Mouse (Mus musculus): Measurements from ENCODE around the gene Myh3. TPM values are rescaled to one million over a fixed set of nuclear protein-coding genes. Genes with fewer than 3 reads are reported as not detected.

The Myh3 gene
- polyA plus RNA-seq, 1 experiment from 2014 or later: 0.51 TPM

DNA sequence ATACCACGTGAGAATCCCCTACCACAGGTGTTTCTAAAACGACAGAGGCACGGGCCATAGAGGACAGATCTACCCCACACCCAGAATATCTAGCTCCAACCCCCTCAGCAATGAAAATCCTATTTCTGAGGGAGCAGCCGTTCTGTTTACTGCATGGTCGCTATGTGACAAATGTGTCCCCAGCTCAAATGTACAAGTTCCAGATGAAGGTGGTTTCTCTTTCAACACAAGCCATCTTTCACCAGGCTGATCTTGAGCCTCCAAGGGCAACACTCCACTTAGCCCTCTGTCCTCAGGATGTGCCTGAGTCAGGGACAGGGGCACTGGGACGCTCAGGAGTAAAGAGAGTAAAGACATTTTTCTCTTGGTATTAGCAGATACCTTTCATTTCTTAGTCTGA lies 62.9 kb downstream of the Myh3 start:
- Histone ChIP-seq H3K4me3 (ENCODE audit: low read depth, low read length) (no peak overlapping the region), H3K4me2 (no peak overlapping the region), H3K4me1 (ENCODE audit: control insufficient read depth, insufficient read depth, low read length) (no peaks in the 10 kb centered on the region), H3K9ac (ENCODE audit: low read length) (no peak overlapping the region), H3K27ac (ENCODE audit: low read depth, low read length) (no peak overlapping the region), H3K27me3 (ENCODE audit: control insufficient read depth, insufficient read depth, low read length) (no peaks in the 10 kb centered on the region), H3K9me3 (ENCODE audit: control insufficient read depth, low read length) (no peaks in the 10 kb centered on the region), H3K36me3 (ENCODE audit: control insufficient read depth, insufficient read depth, low read length) (no peaks in the 10 kb centered on the region)
- no peak for ATAC-seq (ENCODE audit: low FRiP score)
- WGBS: 87% methylated on average over 6 of the region's 6 CpGs
- DNase-seq (ENCODE audit: low spot score, missing footprints): no peak

DNA sequence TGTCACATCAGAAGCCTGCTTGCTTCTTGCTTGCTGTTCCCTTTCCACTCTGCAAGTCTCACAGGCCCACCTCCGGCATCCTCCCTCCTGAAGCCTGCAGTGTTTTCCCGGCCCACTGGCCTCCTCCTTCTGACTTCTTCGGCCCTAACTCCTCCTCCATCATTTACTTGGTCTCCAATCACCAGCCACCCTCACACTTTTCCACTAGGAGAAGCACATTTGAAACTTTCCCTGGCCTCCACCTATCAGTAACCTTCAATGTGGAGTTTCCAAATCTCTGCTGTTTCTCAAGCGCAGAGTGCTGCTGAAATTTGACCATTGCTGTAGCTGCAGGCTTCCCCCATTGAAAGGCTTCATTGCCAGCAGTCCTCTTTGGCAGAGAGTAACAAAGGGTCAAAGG lies 63.9 kb downstream of the Myh3 start:
- Histone ChIP-seq H3K27me3 (ENCODE audit: control insufficient read depth, insufficient read depth, low read length) (no peaks in the 10 kb centered on the region), H3K4me2 (no peak overlapping the region), H3K36me3 (ENCODE audit: control insufficient read depth, insufficient read depth, low read length) (no peaks in the 10 kb centered on the region), H3K4me3 (ENCODE audit: low read depth, low read length) (no peak overlapping the region), H3K9me3 (ENCODE audit: control insufficient read depth, low read length) (no peaks in the 10 kb centered on the region), H3K4me1 (ENCODE audit: control insufficient read depth, insufficient read depth, low read length) (no peaks in the 10 kb centered on the region), H3K27ac (ENCODE audit: low read depth, low read length) (no peak overlapping the region), H3K9ac (ENCODE audit: low read length) (no peak overlapping the region)
- DNase-seq (ENCODE audit: low spot score, missing footprints): no peak
- no peak for ATAC-seq (ENCODE audit: low FRiP score)
- WGBS: 56% methylated on average over 4 of the region's 4 CpGs

DNA sequence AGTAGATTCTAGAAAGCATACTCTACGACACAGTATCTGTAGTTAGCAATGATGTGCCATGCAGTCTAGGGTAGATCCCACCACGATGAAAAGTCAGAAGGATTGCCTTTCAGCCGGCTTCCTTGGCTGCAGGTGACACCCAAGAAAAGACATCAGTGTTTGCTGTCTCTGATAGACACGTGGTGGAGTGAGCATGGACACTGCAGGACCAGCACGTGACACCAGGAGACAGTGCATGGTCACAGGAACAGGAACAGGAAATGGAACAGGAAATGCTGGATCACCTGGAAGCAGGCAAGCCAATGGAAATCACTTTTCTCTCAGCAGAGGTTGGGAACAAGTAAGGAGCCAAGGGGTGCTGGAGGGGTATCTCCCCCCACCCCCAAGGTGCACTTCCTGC lies 65.0 kb downstream of the Myh3 start:
- Histone ChIP-seq H3K4me2 (no peak overlapping the region), H3K4me3 (ENCODE audit: low read depth, low read length) (no peak overlapping the region), H3K27ac (ENCODE audit: low read depth, low read length) (no peak overlapping the region), H3K27me3 (ENCODE audit: control insufficient read depth, insufficient read depth, low read length) (no peaks in the 10 kb centered on the region), H3K36me3 (ENCODE audit: control insufficient read depth, insufficient read depth, low read length) (no peaks in the 10 kb centered on the region), H3K9me3 (ENCODE audit: control insufficient read depth, low read length) (no peaks in the 10 kb centered on the region), H3K9ac (ENCODE audit: low read length) (no peak overlapping the region), H3K4me1 (ENCODE audit: control insufficient read depth, insufficient read depth, low read length) (no peaks in the 10 kb centered on the region)
- no peak for ATAC-seq (ENCODE audit: low FRiP score)
- DNase-seq (ENCODE audit: low spot score, missing footprints): no peak
- 83% methylated on average over 5 of the region's 5 CpGs for WGBS

DNA sequence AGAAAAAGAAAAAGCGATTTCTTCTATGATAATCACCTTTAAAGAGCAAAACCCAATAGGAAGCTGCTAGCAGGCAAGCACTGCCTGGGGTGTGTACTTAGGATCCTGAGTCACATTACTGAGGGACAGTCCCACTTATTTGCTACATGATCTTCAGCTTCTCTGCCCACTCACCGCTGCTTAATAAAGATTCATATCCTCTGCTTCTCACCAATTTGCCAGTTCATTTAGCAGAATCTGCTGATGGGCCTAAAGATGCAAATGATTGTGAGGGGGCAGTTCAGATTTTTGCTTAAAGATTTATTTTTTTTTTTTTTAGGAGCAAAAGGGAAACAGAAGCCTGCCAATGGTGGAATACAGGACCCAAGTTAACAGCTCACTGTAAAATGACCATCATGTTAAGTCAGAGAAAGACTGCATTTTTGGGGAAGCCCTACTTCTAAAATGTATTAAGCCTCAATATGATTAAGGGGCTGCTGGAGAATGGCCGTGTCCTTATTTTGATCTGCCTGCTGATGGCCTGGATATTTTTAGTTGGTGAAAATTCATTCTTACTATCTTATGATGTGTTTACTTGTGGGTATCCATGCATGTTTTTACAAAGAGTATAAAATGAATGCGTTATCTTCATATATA lies 65.9 kb downstream of the Myh3 start:
- DNase-seq (ENCODE audit: low spot score, missing footprints): no peak
- WGBS: 92% methylated on average over 4 of the region's 4 CpGs

GRCm38 (mm10) chr11:67144559-67145265 lies 66.6 kb downstream of the Myh3 start:
- no peaks in the 10 kb centered on the region for H3K36me3 ChIP-seq (ENCODE audit: control insufficient read depth, insufficient read depth, low read length)
- no peak overlapping the region for H3K27ac ChIP-seq (ENCODE audit: low read depth, low read length)
- no peaks in the 10 kb centered on the region for H3K27me3 ChIP-seq (ENCODE audit: control insufficient read depth, insufficient read depth, low read length)
- no peak overlapping the region for H3K4me3 ChIP-seq (ENCODE audit: low read depth, low read length)
- WGBS: 73% methylated on average over 6 of the region's 6 CpGs
- H3K9me3 ChIP-seq (ENCODE audit: control insufficient read depth, low read length): no peaks in the 10 kb centered on the region
- DNase-seq (ENCODE audit: low spot score, missing footprints) (no peak), ATAC-seq (ENCODE audit: low FRiP score) (no peak)
- no peaks in the 10 kb centered on the region for H3K4me1 ChIP-seq (ENCODE audit: control insufficient read depth, insufficient read depth, low read length)
- no peak overlapping the region for H3K9ac ChIP-seq (ENCODE audit: low read length)
- H3K4me2 ChIP-seq: no peak overlapping the region

More for the DNA sequence above, 65.9 kb downstream of the Myh3 start:
- Histone ChIP-seq H3K4me1 (ENCODE audit: control insufficient read depth, insufficient read depth, low read length) (no peaks in the 10 kb centered on the region), H3K36me3 (ENCODE audit: control insufficient read depth, insufficient read depth, low read length) (no peaks in the 10 kb centered on the region), H3K4me2 (no peak overlapping the region), H3K9ac (ENCODE audit: low read length) (no peak overlapping the region), H3K27ac (ENCODE audit: low read depth, low read length) (no peak overlapping the region), H3K27me3 (ENCODE audit: control insufficient read depth, insufficient read depth, low read length) (no peaks in the 10 kb centered on the region), H3K9me3 (ENCODE audit: control insufficient read depth, low read length) (no peaks in the 10 kb centered on the region), H3K4me3 (ENCODE audit: low read depth, low read length) (no peak overlapping the region)
- ATAC-seq (ENCODE audit: low FRiP score): no peak

- 87% methylated on average over 5 of the region's 5 CpGs for WGBS
- Histone ChIP-seq H3K9ac (ENCODE audit: low read length) (no peak overlapping the region), H3K27me3 (ENCODE audit: control insufficient read depth, insufficient read depth, low read length) (no peaks in the 10 kb centered on the region)
These were observed 67.6 kb downstream of the Myh3 start for GRCm38 (mm10) chr11:67145482-67146408.

GRCm38 (mm10) chr11:67146409-67147282 lies 68.5 kb downstream of the Myh3 start:
- Histone ChIP-seq H3K36me3 (ENCODE audit: control insufficient read depth, insufficient read depth, low read length) (no peaks in the 10 kb centered on the region), H3K4me1 (ENCODE audit: control insufficient read depth, insufficient read depth, low read length) (no peaks in the 10 kb centered on the region), H3K4me3 (ENCODE audit: low read depth, low read length) (no peak overlapping the region), H3K9ac (ENCODE audit: low read length) (no peak overlapping the region), H3K4me2 (no peak overlapping the region), H3K9me3 (ENCODE audit: control insufficient read depth, low read length) (no peaks in the 10 kb centered on the region), H3K27ac (ENCODE audit: low read depth, low read length) (no peak overlapping the region), H3K27me3 (ENCODE audit: control insufficient read depth, insufficient read depth, low read length) (no peaks in the 10 kb centered on the region)
- DNase-seq (ENCODE audit: low spot score, missing footprints) (no peak), ATAC-seq (ENCODE audit: low FRiP score) (no peak)
- WGBS: 90% methylated on average over 4 of the region's 4 CpGs

More at GRCm38 (mm10) chr11:67145482-67146408, 67.6 kb downstream of the Myh3 start:
- no peaks in the 10 kb centered on the region for H3K4me1 ChIP-seq (ENCODE audit: control insufficient read depth, insufficient read depth, low read length)
- no peak overlapping the region for H3K4me2 ChIP-seq
- no peak overlapping the region for H3K4me3 ChIP-seq (ENCODE audit: low read depth, low read length)
- ATAC-seq (ENCODE audit: low FRiP score): no peak
- no peaks in the 10 kb centered on the region for H3K9me3 ChIP-seq (ENCODE audit: control insufficient read depth, low read length)
- no peak for DNase-seq (ENCODE audit: low spot score, missing footprints)
- no peaks in the 10 kb centered on the region for H3K36me3 ChIP-seq (ENCODE audit: control insufficient read depth, insufficient read depth, low read length)
- H3K27ac ChIP-seq (ENCODE audit: low read depth, low read length): no peak overlapping the region

DNA sequence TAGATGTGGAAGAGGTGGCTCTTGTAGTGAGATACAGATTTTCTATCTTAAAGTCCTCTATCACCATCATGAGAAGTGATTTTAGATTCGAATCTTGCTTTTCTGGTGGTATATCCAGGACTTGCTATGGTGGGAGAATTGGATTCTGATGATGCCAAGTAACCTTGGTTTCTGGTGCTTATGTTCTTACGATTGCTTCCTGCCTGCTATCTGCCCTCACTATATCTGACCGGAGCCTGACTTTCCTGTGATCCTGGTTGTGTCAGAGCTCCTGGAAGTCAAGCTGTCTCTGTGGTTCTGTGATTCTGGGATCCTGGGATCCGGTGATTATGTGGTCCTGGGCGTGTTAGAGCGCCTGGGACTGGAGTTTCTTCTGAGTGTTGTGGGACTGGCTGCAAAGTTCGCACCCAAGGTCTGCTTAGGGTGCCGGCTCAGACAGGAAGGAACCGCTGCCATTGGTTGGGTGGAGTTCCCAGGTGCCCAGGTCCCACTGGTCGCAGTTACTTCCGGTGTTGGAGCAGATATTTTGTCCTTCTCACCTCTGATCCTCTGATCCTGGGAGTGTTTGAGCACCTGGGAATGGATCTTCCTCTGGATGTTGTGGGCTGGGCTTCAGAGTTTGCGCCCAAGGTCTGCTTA lies 69.3 kb downstream of the Myh3 start:
- Histone ChIP-seq H3K27me3 (ENCODE audit: control insufficient read depth, insufficient read depth, low read length) (no peaks in the 10 kb centered on the region), H3K27ac (ENCODE audit: low read depth, low read length) (no peak overlapping the region), H3K9me3 (ENCODE audit: control insufficient read depth, low read length) (no peaks in the 10 kb centered on the region), H3K4me3 (ENCODE audit: low read depth, low read length) (no peak overlapping the region), H3K9ac (ENCODE audit: low read length) (no peak overlapping the region), H3K4me2 (no peak overlapping the region), H3K36me3 (ENCODE audit: control insufficient read depth, insufficient read depth, low read length) (no peaks in the 10 kb centered on the region), H3K4me1 (ENCODE audit: control insufficient read depth, insufficient read depth, low read length) (no peaks in the 10 kb centered on the region)
- ATAC-seq (ENCODE audit: low FRiP score): no peak
- WGBS: 91% methylated on average over 12 of the region's 12 CpGs
- DNase-seq (ENCODE audit: low spot score, missing footprints): no peak
